Mouse (Mus musculus) erythroblast, adult 5-6 weeks (primary cell): Measurements from ENCODE around the gene Edrf1. TPM values are rescaled to one million over a fixed set of nuclear protein-coding genes. Genes with fewer than 3 reads are reported as not detected.

Experiments used
- ATAC-seq: replicated peaks from 2 replicates; pipeline ENCODE4 v1.8.0; 2016; ENCODE audit warnings: moderate number of reproducible peaks, mild to moderate bottlenecking, moderate TSS enrichment, inconsistent platforms; ENCODE audit not compliant: poor library complexity, low FRiP score, severe bottlenecking
- total RNA-seq, 2 experiments: library from RNA; stranded (forward) in 1 of 2; stranded (reverse) in 1 of 2; fragments of 150-400 nt in 1 of 2; fragments of 200-764, 138-1000 nt in 1 of 2; gene quantifications; 2 replicates each; pipeline versions ENCODE4 v1.2.3 to v1.2.4; 2015 to 2017; ENCODE audit warnings: low replicate concordance in 2 of 2

The Edrf1 gene
- total RNA-seq, 2 experiments from 2014 or later = 8.1 to 14.1 TPM

- ATAC-seq = no peak
Observed at GRCm38 (mm10) chr7:133718580-133718979, 81.2 kb downstream of the Edrf1 start.

- no peak for ATAC-seq
Observed at GRCm38 (mm10) chr7:133720616-133721015, 83.3 kb downstream of the Edrf1 start.

Other genes starting within 250 kb of the Edrf1 start
- not detected in 2 replicates for gene Tex36, start 35.4 kb upstream of the Edrf1 start, total RNA-seq (2015; ENCODE audit: low replicate concordance)
- gene Tex36, start 35.4 kb upstream of the Edrf1 start, total RNA-seq (2017; ENCODE audit: low replicate concordance) = not detected in 2 replicates
- 0.38 and 1.0 TPM in 2 replicates for gene Mmp21, start 42.5 kb downstream of the Edrf1 start, total RNA-seq (2015; ENCODE audit: low replicate concordance)
- 2.1 and 3.8 TPM in 2 replicates for gene Mmp21, start 42.5 kb downstream of the Edrf1 start, total RNA-seq (2017; ENCODE audit: low replicate concordance)
- 20.7 and 26.1 TPM in 2 replicates for gene Bccip, start 71.8 kb downstream of the Edrf1 start, total RNA-seq (2015; ENCODE audit: low replicate concordance)
- gene Bccip, start 71.8 kb downstream of the Edrf1 start, total RNA-seq (2017; ENCODE audit: low replicate concordance) = 21.2 and 30.1 TPM in 2 replicates
- gene Uros, start 72.5 kb downstream of the Edrf1 start, total RNA-seq (2015; ENCODE audit: low replicate concordance) = 195 and 213 TPM in 2 replicates
- 278 and 315 TPM in 2 replicates for gene Uros, start 72.5 kb downstream of the Edrf1 start, total RNA-seq (2017; ENCODE audit: low replicate concordance)
- not detected in 2 replicates for gene Fank1, start 139.3 kb downstream of the Edrf1 start, total RNA-seq (2015; ENCODE audit: low replicate concordance)
- not detected in 2 replicates for gene Fank1, start 139.3 kb downstream of the Edrf1 start, total RNA-seq (2017; ENCODE audit: low replicate concordance)
- gene Dhx32, start 145.2 kb downstream of the Edrf1 start, total RNA-seq (2015; ENCODE audit: low replicate concordance) = 4.2 and 24.2 TPM in 2 replicates
- 4.8 and 10.5 TPM in 2 replicates for gene Dhx32, start 145.2 kb downstream of the Edrf1 start, total RNA-seq (2017; ENCODE audit: low replicate concordance)